Mouse (Mus musculus) lung, postnatal 14 days (tissue): ENCODE measurements around the gene Rbm18.
A peak's percentile ranks its signal among the peaks of the same experiment; 100 is the strongest.

Experiments used
- DNase-seq: peaks from one replicate; pipeline ENCODE4 v3.0.0; 2021

Rbm18 gene

DNA sequence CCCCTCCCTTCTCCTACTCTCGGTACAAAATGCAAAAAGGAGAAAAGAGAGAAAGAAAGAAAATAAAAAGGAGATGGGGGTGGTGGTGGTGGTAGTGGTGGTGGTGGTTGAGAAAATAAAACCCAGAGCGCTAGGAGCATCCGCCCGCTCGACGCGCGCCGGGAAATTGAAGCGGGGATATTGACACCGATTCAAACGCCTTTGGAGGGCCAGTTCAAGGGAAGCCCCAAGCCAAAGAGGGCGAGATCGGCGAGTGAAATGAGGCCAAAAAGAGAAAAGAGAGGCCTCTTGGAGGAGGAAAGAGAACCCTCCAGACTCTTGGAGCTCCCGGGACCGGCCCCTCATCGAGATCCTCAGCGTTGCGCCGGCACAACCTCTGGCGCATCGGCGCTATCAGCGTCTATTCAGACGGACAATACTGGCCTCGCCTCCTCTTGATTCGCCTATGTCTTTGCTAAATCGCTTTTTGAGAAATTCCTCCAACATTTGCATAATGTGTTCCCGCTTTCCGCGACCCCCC is 32.1 kb downstream of the Rbm18 start:
- no peak for DNase-seq

DNA sequence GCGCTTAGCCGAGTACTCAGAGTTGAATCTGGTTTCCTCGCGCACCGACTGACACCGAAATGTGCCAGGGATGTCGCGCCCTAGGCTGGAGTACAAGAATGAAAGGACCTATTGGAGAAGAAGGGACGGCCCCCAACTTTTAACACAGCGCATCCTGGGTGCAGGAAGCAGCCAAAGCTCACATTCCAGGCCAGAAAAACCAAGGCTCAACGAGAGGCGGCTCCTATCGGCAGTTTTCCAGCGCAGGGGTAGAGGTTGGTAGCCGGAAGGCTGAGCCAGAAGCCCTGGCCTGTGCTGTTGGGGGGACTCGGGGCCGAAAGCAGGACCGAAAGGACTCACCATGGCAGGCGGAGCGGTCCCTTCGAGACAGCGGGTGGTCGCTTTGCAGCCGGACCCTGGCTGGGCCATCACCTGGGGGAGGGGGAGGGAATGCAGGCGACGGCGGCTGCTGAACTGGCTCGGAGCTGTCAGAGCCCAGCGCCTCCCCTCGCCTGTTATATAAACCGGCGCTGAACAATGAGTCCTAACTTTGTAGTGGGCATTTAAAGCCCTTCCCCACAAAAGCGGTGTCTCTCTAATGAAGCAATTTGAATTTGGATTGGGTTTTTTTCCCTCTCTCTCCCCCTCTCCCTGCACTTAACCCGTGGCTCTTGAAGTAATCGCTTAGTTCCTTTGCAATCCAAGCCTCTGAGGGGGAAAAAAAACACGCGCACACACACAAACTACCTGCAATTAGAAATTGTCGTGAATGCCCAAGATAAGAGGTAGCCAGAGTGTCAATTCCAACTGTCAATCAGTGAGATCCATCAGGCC is 32.8 kb downstream of the Rbm18 start:
- DNase-seq: peak; percentile 12

DNA sequence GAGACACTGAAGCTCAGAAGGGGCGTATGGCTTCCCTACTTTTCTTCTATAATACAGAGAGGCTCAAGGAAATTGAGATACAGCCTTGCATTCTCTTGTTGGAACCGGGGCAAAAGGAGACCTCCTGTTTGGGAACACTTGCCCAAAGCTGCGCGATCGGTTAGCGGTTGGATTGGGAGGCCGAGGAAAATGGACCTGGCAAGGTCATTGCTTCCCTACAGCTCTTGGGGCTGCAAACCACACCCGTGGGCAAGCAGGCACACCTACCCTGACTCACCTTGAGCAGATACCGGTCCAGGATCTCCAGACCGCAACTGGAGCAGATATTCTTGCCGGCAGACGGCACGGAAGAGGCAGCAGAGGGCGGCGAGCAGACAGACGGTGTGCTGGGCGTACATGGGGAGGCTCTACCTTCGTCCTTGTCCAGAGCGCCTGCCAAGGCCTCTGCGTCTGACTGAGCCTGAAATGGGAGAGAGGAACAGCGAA is 33.5 kb downstream of the Rbm18 start:
- no peak for DNase-seq

DNA sequence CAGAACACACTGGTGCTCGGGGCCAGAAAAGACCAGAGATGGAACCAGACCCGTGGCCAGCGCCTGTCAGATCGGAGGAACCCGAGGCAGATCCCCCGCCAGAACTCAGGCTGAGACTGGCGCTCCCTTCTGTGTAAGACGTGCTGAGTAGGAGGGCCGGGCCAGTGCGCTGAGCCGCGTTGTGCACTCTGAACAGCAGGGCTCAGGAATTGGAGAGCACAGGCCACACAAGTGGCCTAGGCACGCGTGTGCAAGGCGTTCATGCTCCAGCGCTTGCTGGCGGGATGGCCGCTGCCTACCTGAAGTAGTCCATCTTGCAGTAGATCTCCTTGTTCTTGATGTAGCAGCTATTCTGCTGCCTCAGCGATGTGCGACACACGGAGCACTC is 34.0 kb downstream of the Rbm18 start:
- peak; percentile 9 for DNase-seq

DNA sequence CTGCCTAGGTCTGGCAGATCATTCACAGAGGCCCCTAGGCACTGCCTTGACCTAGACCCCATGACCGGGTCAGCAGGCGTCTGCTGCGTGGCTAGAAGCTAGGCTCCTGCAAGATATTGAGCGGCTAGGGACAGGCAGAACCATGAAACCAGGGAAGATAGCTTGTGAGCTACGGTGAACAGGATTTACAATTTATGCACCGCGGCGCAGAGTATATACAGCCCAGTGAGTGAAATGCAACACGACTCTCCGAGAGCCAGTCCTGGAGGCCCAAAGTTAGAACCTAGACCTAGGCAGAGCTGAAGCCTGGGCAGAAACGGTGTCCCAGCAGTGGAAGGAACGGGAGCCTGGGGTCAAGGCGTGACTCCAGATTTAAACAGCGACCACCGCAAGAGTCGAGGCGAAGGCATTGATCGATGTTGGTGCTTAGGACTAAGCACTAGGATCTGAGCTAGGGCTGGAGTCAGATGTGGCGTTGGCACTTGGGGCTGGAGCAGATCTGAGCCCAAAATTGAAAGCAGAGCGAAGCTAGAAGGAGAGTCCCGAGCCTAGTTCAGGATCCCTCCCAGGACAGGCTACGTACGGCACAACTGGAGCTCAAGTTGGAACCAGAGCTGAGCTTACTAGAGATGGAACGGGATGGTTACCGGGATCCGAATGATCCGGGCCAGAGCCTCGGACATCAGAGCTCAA is 34.6 kb downstream of the Rbm18 start:
- no peak for DNase-seq

DNA sequence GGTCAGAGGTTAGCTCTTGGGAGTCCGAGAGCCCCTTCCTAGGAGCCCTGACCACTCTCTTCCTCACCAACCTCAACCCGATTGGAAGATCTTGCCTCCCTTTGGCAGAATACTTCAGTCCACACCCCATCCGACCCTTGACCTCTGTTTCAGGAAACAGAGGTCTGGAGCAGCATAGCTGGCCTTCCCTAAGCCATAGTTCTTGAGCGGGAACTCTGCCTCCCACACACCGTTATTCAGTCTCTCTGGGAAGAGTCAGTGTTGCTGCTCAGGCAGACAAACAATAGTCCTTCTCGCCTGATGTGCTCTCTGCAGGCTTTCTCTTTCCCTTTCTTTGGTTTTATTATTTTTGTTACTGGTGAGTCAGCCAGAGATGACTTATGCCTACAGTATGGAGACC is 36.8 kb downstream of the Rbm18 start:
- DNase-seq: no peak

DNA sequence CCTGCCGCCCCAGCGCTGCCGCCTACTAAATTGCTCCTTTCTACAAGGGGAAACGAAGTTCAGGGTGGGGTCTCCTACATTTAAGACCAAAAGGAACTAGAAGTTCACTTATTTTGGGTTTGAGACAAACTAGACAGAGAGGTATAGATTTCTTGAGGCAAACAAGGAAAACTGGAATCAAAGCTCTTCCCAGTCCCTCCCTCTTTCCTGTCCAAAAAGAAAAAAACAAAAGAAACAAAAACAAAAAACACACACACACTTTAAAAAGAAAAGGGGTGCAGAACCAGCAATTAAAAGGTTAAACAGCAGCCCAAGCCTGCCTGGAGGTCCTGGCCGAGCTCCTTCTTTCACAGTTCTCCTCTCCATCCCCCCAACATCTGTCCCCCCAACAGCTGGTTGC is 38.6 kb downstream of the Rbm18 start:
- no peak for DNase-seq

DNA sequence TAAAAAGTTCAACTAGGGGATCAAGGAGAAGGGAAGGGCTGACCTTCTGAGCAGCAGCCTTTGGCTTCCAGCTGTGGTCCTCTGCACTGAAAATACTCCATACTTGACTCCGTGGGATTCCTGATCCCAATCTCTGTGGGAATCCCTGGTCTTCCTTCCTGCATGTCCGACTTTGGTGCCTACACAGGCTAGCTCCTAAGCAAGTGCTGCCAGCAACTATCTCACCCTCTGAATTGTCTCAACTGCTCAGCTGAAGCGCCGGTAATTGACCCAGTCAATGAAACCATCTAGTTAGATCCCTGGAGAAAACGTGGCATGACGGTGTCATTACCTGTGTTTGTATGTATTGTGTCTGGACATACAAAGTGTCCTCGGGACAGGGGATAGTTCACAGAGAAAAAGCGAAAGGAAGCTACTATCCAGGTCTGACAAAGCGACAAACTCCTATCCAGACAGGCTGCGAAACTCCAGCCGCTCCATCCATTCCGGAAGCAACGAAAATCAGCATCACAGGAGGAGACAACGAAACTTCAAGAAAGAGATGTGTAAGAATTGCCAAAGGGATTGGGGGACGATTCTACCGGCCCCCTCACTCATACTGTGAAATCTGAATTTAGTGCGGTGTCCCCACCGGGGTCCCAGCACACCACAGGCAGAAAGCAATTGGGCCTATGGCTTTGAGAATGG is 39.3 kb downstream of the Rbm18 start:
- DNase-seq: no peak

DNA sequence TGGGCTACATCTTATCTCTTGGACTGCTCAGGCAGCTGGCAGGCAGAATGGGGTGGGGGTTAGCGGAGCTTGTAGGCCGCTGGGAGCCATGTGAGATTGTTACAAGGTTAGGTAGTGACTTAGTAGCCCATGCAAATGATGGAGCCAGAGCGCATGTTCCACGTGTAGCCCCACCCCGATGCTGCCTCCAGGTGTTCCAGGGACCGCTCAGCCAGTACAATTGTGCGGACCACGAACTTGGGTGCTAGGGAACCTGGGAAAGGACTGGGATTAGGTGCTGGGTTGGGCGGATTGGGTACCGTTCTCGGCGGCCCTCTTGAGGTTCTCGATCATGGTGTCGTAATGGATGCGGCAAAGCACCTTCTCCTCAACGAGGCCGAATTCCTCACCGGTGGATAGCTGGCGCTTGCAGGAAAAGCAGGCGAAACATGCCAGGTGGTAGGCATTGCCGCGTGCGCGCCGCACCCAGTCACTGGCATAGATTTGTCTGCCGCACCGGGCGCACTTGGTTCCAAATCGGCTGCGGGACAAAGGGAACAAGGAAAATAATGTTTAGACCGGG is 42.6 kb downstream of the Rbm18 start:
- no peak for DNase-seq

DNA sequence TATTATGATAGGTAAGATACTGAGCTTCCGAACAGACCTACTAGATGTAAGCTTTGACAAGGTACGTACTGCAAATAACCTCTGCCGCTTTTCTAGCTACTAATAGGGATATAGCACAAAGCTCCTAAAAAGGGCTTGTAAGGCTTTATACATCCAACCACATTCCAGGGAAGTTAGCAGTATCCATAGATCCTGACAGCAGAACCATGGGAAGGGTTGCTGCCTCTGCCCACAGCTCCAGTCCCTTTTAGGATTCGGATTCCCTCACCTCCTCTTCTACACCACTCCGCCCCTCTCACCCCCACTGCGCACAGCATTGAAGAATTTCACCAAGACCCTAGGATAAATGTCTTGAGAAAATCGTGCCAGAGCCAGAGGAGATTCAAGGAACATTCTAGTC is 43.3 kb downstream of the Rbm18 start:
- no peak for DNase-seq

DNA sequence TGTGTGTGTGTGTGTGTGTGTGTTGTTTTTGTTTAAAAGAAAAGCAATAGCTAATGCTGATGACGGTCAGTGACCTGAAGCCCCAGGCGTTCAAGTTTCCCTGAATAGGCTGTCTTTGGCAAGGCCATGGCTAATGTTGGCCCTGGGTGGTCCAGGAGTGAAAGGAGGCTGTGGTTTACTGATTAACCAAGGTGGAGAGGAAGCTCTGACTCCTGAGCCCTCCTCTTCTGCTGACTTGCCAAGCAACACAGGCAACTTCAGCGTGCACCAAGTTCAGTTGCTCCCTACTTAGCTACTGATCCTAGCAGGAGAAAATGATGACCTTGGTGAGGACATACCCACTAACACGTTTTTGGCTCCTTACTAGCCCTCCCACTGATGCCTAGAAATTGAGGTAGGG is 43.8 kb downstream of the Rbm18 start:
- DNase-seq: no peak

DNA sequence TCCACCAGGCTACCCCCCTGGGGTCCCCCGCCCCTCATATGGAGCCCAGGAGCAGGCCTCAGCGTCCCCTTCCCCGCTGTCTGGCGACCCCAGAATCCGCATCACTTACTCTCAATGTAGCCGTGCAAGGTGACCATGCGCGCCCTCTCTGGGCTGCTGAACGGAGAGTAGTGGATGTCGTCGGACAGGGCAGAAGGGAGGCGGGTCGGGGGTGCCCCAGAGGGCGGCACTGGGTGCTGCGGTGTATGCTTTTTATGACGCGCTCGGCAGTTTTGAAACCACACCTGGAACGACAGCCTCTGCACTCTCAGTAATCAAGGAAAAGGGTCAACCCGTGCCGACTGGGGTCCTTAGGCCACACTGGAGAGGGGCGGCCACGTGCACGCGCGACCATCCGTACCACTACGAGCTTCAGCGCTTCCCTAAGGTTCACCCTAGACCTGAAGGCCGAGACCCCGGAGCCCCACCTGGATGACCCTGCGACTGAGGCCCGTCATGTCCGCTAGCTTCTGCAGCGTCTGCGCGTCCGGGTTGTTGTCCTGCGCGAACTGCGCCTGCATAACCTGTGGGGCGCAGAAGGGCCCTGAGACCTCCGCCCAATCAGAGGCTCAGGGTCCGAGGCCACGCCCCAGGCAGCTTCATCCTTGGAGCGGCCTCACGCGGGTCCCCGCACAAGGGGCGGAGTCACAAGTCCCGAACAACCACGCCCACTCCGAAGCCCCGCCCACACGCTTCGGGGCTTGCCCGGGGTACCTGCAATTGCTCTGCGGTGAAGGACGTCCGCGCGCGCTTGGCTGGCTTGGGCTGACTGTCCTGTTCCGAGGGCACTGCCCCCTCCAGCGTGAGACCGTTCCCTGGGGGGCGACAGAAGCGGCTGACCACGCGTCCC is 45.5 kb downstream of the Rbm18 start:
- peak; percentile 55 for DNase-seq

DNA sequence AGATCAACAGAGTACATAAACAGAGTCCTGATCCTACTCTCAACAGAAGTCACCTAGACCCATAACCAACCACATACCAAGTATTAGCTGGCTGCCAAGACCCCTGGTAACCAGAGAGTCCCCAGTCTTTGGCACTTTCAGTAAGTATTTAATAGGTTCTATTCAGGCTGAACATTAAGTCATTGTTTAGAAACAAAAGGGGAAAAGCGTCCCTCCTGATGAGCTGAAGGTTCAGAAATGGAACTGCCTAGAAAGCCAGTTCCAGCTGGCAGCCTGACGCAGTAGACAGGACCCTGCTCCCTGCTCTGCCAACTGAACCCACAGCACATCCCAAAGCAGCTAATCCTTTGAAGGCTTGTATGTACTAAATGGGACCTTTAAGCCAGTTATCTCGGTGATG is 47.4 kb downstream of the Rbm18 start:
- DNase-seq: no peak

DNA sequence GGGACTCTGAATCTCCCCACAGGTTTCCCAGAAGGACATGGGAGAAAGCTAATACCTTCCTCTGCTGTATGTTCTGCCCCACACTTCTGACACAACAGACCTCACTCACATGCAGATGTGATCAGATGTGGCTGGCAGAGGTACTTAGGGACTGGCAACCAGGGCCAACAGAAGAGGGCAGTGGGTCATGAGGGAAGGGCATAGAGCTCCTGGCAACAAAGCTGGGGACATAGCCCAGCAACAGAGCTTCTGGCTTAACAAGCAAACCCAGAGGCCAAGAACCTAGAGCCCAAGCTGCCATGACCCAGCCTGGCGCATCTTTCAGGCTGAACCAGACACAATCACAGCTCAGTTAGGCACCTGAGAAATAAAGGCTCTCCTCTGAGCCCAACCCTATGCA is 51.5 kb downstream of the Rbm18 start:
- no peak for DNase-seq

DNA sequence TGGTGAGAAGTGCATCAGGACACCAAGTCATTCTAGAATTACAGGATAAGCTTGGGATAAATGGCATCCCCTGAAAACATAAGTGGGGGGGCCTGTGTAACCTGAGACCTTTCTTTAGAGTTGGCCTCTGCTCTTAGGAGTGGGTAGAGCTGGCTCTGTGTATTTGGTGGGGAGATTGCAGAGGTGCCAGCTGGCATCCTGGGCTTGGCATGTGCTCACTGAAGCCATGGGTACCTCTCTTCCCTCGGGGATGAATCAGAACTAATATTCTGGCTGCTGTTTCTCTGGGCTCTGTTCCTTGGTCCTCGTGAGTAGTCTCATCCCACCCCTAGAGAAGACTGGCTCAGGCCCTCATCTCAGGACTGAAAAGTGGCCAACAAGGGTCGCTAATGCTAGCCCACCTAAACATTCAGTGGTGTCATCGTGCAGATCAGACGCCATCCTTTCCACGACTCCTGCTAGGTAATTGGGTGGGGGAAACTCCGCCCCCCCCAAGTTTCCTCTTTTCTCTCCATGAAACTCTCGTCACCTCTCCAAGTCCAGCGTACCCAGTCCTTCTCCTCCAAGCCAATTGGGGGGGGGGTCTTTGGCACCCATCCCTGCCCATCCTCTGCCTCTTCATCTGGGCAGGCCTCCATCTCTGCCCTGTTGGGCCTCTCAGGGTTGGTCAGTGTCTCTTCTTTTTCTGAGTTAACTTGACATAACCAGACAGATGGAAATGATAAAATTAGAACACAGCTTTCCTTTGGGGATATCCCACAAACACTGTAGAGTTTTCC is 53.6 kb downstream of the Rbm18 start:
- DNase-seq: no peak

DNA sequence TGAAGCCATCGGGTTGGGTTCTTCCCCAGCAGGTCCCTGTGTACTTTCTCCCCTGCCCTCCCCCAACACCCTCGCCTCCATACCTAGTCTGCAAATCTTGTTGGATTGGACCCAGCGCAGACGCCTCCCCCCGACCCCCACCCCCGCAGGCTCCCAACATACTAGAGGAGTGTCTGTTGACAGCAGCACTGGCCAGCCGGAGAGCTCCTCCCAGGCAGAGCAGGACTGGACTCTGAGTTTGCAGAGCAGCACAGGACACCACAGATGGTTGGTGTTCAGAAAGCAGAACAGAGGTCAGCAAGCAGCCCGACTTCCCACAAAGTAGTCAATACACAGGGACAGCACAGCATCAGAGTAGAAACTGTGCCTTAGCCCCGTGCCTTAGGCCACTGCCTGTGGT is 55.1 kb downstream of the Rbm18 start:
- DNase-seq: no peak

DNA sequence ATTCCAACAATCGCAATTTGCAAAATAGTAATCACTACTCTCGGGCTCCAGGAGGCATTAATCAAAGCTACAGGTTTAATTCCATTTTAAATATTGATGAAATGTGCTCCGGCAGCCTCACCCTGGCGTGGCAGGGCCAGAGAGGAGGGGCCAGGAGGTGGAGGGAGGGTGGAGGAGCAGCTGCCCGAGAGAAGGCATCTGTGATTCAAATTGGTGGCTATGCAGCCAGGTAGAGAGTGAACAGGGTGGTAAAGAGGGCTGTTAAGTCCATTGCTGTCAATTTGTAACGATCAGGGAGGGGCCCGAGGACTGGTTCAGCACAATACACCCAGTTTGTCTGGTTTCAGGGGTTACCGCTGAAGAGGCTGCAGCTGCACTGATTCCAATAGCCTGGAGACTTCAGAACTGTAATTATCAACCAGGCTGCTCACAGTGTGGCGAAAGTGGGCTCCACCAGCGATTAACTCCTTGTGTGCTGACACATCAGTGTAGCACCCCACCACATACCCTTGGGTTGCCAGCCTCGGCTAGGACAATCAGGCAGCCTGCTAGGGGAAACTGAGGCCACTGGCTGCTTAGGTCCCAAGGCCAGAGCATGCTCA is 59.3 kb downstream of the Rbm18 start:
- DNase-seq: no peak

DNA sequence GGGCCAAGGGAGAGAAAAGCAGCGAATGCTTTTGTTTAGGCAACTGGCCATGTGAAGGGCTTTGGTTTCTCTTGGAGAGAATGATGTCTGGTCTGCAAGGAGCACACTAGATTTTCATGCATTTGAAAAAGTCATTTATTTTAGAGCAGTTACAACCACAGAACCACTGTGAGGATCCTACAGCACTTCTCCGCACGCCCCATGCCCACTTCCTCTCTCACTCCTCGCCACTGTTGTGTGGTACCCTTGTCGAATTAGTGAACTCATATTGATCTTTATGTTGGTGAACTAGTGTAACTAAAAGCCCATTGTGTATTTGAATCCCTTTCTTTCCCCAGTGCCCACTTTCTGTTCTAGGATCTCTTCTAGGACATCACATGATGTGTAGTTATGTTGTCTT is 61.4 kb downstream of the Rbm18 start:
- DNase-seq: no peak

DNA sequence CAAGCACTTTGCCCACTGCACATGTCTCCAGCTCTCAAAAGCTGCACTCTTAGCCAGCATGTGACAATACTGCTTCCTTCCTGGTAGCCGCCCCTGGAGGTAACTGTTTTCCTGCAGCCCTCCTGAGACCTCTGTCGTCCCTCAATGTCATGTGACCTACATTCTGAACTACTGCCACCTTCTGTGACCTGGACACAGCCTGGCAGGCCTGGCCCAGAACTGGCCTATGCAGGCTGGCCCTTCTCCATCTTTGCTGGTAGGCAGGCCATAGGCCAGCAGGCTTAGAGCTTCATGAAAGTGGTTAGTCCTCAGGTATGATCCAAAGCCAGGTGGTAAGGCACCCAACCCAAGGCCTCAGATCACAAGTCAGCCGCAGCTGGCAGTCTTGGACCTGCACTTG is 62.8 kb downstream of the Rbm18 start:
- DNase-seq: no peak

DNA sequence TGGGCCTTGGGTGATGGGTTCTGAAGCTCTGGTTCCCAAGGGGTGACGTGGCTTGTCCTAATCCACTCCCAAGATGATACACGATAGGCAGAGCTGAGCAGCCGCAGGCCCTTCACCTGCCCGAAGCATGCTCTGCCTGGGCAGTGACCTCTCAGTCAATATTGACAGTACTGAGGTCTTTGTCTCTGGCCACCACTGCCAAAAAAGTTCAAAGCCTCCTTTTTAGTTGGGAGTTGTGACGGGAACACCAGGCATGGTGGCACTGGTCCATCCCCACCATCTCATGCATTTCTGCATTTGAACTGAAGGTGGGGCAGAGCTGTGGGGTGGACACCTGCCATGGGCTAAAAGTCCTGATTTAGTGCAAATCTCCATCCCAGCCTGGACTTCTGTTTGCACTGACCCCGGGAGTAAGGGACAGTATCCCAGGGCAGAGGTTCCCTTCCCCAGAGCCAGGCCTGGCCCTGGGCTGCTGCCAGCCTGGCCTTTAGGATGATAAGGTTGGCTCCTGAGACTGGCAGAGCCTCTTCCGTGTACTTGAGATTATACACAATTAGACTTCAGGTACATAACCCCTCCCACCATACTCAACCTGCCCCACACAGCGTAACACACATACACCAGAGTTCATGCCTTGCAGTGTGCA is 64.8 kb downstream of the Rbm18 start:
- no peak for DNase-seq

DNA sequence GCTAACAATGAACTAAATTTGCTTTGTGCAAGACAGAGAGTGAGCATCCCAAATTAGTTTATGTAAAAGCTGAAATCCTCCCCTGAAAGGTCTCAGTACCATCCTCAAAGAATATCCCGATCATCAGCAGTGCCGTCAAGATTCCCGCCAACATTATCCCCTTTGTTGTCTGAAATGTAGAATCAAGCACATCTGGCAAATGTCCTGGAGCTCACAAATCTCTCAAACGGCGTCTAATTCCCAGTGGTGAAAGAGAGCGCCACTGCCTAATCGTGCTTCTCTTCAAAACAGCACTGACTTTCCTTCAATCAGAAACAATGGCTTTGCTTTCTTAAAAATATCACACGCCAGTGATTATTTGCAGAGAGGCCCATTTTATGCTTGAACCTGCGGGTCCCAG is 69.4 kb downstream of the Rbm18 start:
- no peak for DNase-seq
